ENCODE assay signal across 9 mouse cellular contexts in genomic region chr11:103271979-103272378, GRCm38 (mm10). TPM values are rescaled to one million over a fixed set of nuclear protein-coding genes. Genes with fewer than 3 reads are reported as not detected.
DNase-seq lines count a peak whose midpoint lies in the region; ATAC-seq and TF ChIP-seq lines count a peak whose summit lies in the region.
"Had no signal": no experiment of that assay in that cellular context is flagged by ENCODE, and none has a peak within 500 bp of the region (broad histone marks: within the 10 kb centered on the region; RNA-seq: fewer than 3 reads in every experiment).

No protein-coding gene starts in this region.

- no peaks in the 10 kb centered on the region for H3K27me3 ChIP-seq in kidney, embryonic 14.5 days (ENCODE audit: control insufficient read depth, insufficient read depth, low read length)
- H3K27me3 ChIP-seq in small intestine, adult 2 months (ENCODE audit: control insufficient read depth, insufficient read depth, low read length): no peaks in the 10 kb centered on the region
- H3K27me3 ChIP-seq: limb, embryonic 12.5 days had no signal

- no peaks in the 10 kb centered on the region for H3K9me3 ChIP-seq in kidney, embryonic 14.5 days (ENCODE audit: control insufficient read depth, low read length)
- H3K9me3 ChIP-seq: limb, embryonic 12.5 days had no signal

- H3K4me3 ChIP-seq in kidney, embryonic 14.5 days (ENCODE audit: low read length): no peak overlapping the region
- H3K4me3 ChIP-seq in small intestine, adult 2 months (ENCODE audit: low read depth, low read length): no peak overlapping the region
- H3K4me3 ChIP-seq: limb, embryonic 12.5 days had no signal

- no peak for TF ChIP-seq POLR2A in small intestine, adult 2 months (IDR thresholded peaks at IDR 0.05; ENCODE audit: low read depth, low read length)

- H3K9ac ChIP-seq in kidney, embryonic 14.5 days (ENCODE audit: low read depth, low read length): no peak overlapping the region
- H3K9ac ChIP-seq: limb, embryonic 12.5 days had no signal

- H3K27ac ChIP-seq in kidney, embryonic 14.5 days (ENCODE audit: low read depth, low read length): peak overlapping the region; percentile 48; the same call in 1 of the 2 replicates
- no peak overlapping the region for H3K27ac ChIP-seq in small intestine, adult 2 months (ENCODE audit: insufficient read depth, low read depth, low read length)
- H3K27ac ChIP-seq: limb, embryonic 12.5 days had no signal

- intact Hi-C loops in heart, postnatal 25 days (cut with DNase I): loop anchor here (2.0 kb wide), 1 partner anchor 103 kb away; no protein-coding TSS in a partner anchor

- H3K4me2 ChIP-seq in kidney, embryonic 14.5 days (replicated peaks; ENCODE audit: low read depth, low read length): no peak overlapping the region
- H3K4me2 ChIP-seq: limb, embryonic 12.5 days had no signal

- H3K36me3 ChIP-seq in kidney, embryonic 14.5 days (ENCODE audit: control insufficient read depth, insufficient read depth, low read length): no peaks in the 10 kb centered on the region
- H3K36me3 ChIP-seq in small intestine, adult 2 months (ENCODE audit: control insufficient read depth, insufficient read depth, low read length): no peaks in the 10 kb centered on the region
- H3K36me3 ChIP-seq: limb, embryonic 12.5 days had no signal

- TF ChIP-seq CTCF in small intestine, adult 2 months (IDR thresholded peaks at IDR 0.05; ENCODE audit: extremely low read depth, insufficient read length, insufficient replicate concordance, low read depth, low read length): peak; percentile 59; the same call in 1 of the 2 replicates

- ATAC-seq in kidney, embryonic 14.5 days (ENCODE audit: low FRiP score, low TSS enrichment): no peak

- peak; percentile 75 for DNase-seq in heart, postnatal 4 days
- DNase-seq in heart, postnatal 25 days (ENCODE audit: low spot score): no peak
- DNase-seq in MN1 (ENCODE audit: low spot score): peak; percentile 42
- DNase-seq in cerebellum, adult 18-20 months: no peak
- no peak for DNase-seq in left cerebral cortex, adult 18-20 months (ENCODE audit: low spot score in 2 of 2)
- no peak for DNase-seq in layer of hippocampus, adult 9-11 months

- WGBS in kidney, embryonic 14.5 days: 59% methylated on average over 6 of the region's 6 CpGs
- 77% methylated on average over 6 of the region's 6 CpGs for WGBS in small intestine, adult 2 months

- H3K4me1 ChIP-seq in kidney, embryonic 14.5 days (ENCODE audit: control insufficient read depth, insufficient read depth, low read length): peaks cover 13% of the 10 kb centered on the region
- H3K4me1 ChIP-seq in small intestine, adult 2 months (ENCODE audit: control insufficient read depth, insufficient read depth, insufficient read length, low read length): peaks cover 2% of the 10 kb centered on the region; the same call in 1 of the 2 replicates

RNA-seq across cellular contexts. Expression of gene Map3k14, which starts 4.7 kb away (rescaled TPM):
- total RNA-seq in heart, postnatal 4 days (2021): 1 to 10 TPM; 2.7 to 3.4 TPM
- total RNA-seq in heart, postnatal 25 days (2021): 1 to 10 TPM; 2.7 to 2.9 TPM
- 3.3 and 4.8 TPM in 2 replicates for polyA plus RNA-seq in kidney, embryonic 14.5 days (2014; fragmentation: Nextera tagmentation; extraction: Ambion mirVana)
- 9.9 and 12.7 TPM in 2 replicates for polyA plus RNA-seq in small intestine, adult 2 months (2012; rRNA removed)
- 1 to 10 TPM; 5.7 to 5.9 TPM for total RNA-seq in left cerebral cortex, adult 18-20 months (2021)

RNA-seq across cellular contexts. Expression of gene Spata32, which starts 53.7 kb away (rescaled TPM):
- not detected for total RNA-seq in heart, postnatal 4 days (2021)
- total RNA-seq in heart, postnatal 25 days (2021): not detected
- polyA plus RNA-seq in kidney, embryonic 14.5 days (2014; fragmentation: Nextera tagmentation; extraction: Ambion mirVana): not detected in 2 replicates
- not detected in 2 replicates for polyA plus RNA-seq in small intestine, adult 2 months (2012; rRNA removed)
- total RNA-seq in left cerebral cortex, adult 18-20 months (2021): 1 to 10 TPM; 1.5 to 1.8 TPM
- polyA plus RNA-seq: limb, embryonic 12.5 days had no signal

Comparison
In these comparisons a context has a peak if more than half of its experiments do, and no peak if none do; other contexts are left out.
1. DNase-seq: peak in heart, postnatal 4 days (single experiment) and MN1 (single experiment); none in heart, postnatal 25 days (single experiment), cerebellum, adult 18-20 months (0 of 2), left cerebral cortex, adult 18-20 months (0 of 2) and layer of hippocampus, adult 9-11 months (single experiment).